Mouse (Mus musculus) frontal cortex, postnatal 14 days (tissue): ENCODE measurements around the gene Myef2.

Experiments
- DNase-seq, 2 experiments: peaks; one replicate each; pipeline ENCODE4 v3.0.0; 2022; ENCODE audit warnings: low spot score in 2 of 2

Gene Myef2

DNA sequence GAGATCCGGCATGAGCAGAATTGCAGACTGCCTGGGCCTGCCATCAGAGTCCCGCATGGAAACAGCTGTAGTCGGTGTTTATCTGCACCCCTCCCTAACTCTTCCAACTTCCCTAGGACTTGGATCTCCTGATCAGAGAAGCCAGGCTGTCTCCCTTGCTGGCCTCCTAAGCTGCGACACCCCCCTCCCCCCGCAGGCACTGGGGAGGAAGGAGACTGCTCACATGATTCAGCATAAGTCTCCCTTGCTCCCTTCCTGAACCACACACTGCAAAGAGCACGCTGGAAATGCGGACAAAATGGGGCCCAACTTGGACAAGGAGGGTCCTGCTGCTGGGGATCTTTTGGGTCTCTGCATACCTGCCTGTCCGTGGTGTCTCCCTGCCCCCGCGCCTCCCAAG is 55.6 kb downstream of the Myef2 start, which contains the start of gene Slc24a5:
TSS of gene Slc24a5 (plus strand) at position 231 of the 400 bp plus-strand sequence.
- DNase-seq = no peak

- DNase-seq = no peak
Measured at GRCm38 (mm10) chr2:125067373-125067772, 56.1 kb downstream of the Myef2 start.

DNA sequence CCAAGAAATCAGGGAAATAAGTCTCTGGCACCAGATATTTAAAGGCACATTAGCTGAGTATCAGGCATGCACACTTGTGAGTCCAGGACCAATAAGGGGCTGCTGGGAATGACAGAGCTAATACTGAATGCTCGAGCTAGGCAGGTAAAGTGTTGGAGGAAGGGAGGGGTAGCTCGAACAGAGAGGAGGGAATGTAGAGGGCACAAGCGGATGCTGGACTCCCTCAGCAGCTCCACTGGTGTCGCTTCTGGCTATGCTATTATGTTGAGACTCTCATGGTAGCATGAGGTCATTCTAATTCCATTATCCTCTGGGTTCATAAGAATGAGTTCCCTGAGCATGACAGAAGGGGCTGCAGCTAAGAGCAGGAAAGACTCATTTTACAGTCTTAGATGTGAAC is 60.5 kb downstream of the Myef2 start:
- DNase-seq = no peak

GRCm38 (mm10) chr2:125061451-125061850 is 62.0 kb downstream of the Myef2 start:
- DNase-seq = no peak

GRCm38 (mm10) chr2:125057250-125057815 is 66.1 kb downstream of the Myef2 start:
- peak in 1 of 2 experiments; percentile 33 for DNase-seq

DNA sequence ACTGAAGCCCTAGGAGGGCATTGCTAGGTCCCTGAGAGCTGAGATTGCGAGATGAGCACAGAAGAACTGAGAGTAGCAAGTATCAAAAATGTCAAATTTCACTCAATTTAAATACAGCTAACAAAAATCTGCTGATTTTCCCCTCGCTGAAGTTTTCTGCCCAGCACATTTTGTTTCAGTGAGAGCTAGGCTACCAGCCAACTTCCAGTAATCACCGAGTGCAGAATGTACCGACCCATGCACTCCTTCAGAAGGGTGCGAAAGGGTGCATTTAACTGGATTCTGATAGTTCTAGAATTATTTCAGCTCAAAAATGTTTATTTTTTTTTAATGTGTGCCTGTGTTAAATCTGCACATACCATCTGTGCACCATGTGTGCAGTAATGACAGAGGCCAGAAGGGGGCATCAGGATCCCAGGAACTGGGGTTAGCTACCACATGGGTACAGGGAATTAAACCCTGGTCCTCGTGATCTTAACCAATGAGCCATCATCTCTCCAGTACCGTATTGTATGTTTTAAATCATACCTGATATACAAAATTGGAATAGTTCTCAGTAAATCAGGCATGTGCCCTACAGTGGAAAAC is 68.1 kb downstream of the Myef2 start:
- DNase-seq = no peak
